Mouse (Mus musculus): ENCODE results near the gene Trmt2a. TPM values are rescaled to one million over a fixed set of nuclear protein-coding genes. Genes with fewer than 3 reads are reported as not detected.

Gene Trmt2a
- 46.7 and 47.0 TPM in 2 replicates for polyA plus RNA-seq (2015; fragmentation: Nextera tagmentation; extraction: Ambion mirVana)

DNA sequence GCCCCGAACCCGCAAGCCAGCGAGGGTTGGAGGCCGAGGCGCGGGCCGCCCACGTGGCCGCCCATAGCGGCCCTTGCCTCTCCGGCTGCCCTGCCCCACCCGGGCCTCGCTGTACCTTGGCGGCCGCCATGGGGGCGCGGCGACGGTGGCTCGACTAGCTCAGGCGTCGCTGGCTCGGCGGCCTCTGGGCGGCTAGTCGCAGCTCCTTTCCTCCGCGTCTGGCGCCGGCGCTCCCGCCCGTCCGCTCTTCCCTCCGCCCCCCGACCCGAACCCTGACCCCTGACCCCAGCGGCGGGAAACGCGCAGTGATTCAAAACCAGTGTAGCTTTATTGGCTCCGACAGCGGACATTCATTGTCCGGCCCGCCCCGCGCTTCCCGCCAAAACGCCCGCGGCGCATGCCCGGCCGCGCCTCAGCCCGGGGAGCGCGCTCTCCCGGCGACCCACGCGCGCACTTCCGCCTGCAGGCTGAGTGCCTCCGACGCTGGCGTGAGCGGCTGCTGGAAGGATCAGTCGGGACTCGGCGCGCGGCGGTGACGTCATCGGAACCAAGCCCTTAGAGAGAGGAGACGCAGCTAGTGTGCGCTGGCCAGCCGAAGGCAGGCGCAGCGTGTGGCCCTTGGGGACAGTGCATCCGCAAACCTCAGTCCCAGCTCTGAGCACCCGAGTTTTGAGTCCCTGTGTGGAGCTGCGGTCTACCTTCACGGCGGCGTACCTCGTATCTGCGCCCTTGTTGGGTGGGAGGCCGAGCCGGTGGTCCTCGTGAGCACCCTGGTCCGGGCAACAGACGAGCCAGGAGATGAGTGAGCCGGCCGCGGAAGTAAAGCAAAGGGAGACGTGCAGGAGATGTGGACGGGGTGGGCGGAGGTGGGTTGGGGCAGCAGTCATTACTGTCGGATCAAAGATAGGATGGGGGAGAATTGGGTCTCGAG is at the start of gene Trmt2a, which contains the start of gene Ranbp1:
Gene Trmt2a (plus strand): TSS at position 247 of the 931 bp plus-strand sequence.
Gene Ranbp1 (minus strand): TSS at position 300 of the 931 bp plus-strand sequence.
- Histone ChIP-seq H3K9ac (ENCODE audit: low read depth, low read length) (peak within 1 kb of the TSS; percentile 90), H3K4me1 (ENCODE audit: control insufficient read depth, low read depth, low read length) (peaks cover 32% of the 10 kb centered on the region), H3K27me3 (ENCODE audit: control insufficient read depth, insufficient read depth, low read depth, low read length) (no peaks in the 10 kb centered on the region), H3K9me3 (replicated peaks; ENCODE audit: control insufficient read depth, low read length) (no peaks in the 10 kb centered on the region), H3K36me3 (ENCODE audit: control insufficient read depth, insufficient read depth) (peaks cover 48% of the 10 kb centered on the region), H3K27ac (ENCODE audit: low read length) (peak within 1 kb of the TSS; percentile 90), H3K4me2 (ENCODE audit: low read depth, low read length) (peak within 1 kb of the TSS; percentile 97), H3K4me3 (ENCODE audit: low read depth, low read length) (peak within 1 kb of the TSS; percentile 93)
- peak; percentile 92 for ATAC-seq (ENCODE audit: low read depth)
- WGBS (ENCODE audit: insufficient replicate concordance), result under 1% methylated on average over 96 of the region's 102 CpGs

DNA sequence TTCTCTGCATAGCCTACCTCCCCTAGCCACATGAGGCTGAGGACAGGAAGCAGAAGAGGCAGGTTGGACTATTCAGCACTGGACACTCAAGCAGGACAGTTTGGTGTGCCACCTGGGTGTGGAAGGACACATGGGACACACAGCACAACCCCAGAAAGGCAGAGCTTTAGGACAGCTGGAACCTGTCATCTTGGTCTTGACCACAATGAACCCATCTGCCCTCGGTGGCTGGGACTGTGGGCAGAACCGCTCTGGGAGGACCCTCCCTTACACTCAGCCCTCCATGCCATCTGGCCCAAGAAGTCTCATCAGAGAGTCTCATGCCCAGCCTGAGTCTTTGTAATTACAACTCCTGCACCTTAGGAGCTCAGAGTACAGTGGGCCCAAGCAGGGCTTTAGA is 48.4 kb upstream of the Trmt2a start:
- Histone ChIP-seq H3K36me3 (ENCODE audit: control insufficient read depth, insufficient read depth) (no peaks in the 10 kb centered on the region), H3K9me3 (replicated peaks; ENCODE audit: control insufficient read depth, low read length) (no peaks in the 10 kb centered on the region), H3K4me1 (ENCODE audit: control insufficient read depth, low read depth, low read length) (no peaks in the 10 kb centered on the region), H3K4me2 (ENCODE audit: low read depth, low read length) (no peak overlapping the region), H3K27me3 (ENCODE audit: control insufficient read depth, insufficient read depth, low read depth, low read length) (no peaks in the 10 kb centered on the region), H3K9ac (ENCODE audit: low read depth, low read length) (no peak overlapping the region), H3K4me3 (ENCODE audit: low read depth, low read length) (no peak overlapping the region), H3K27ac (ENCODE audit: low read length) (no peak overlapping the region)
- no peak for ATAC-seq (ENCODE audit: low read depth)
- 55% methylated on average over 2 of the region's 2 CpGs for WGBS (ENCODE audit: insufficient replicate concordance)

DNA sequence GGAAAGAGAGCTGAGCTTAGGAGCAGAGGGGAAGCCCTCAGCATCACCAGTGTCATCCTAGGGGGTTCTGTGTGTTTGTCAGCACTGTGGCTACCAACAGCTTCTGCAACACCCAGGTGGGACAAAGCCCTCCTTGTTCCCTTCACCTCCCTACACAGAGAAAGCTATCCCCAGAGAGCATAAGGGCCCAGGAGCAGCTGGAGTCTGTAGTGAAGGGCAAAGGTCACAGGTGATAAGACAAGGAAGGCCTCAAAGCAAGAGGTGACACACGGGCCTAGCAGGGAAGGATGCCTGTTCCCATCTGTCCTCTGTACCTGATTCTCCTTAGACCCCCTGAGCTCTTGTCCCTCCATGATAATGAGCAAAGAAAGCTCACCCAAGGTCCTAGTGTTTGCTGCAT is 46.9 kb upstream of the Trmt2a start:
- no peak overlapping the region for H3K4me2 ChIP-seq (ENCODE audit: low read depth, low read length)
- no peaks in the 10 kb centered on the region for H3K27me3 ChIP-seq (ENCODE audit: control insufficient read depth, insufficient read depth, low read depth, low read length)
- H3K9me3 ChIP-seq (replicated peaks; ENCODE audit: control insufficient read depth, low read length), result no peaks in the 10 kb centered on the region
- no peak overlapping the region for H3K4me3 ChIP-seq (ENCODE audit: low read depth, low read length)
- no peak overlapping the region for H3K27ac ChIP-seq (ENCODE audit: low read length)
- H3K36me3 ChIP-seq (ENCODE audit: control insufficient read depth, insufficient read depth), result no peaks in the 10 kb centered on the region
- 35% methylated on average over 1 of the region's 1 CpGs for WGBS (ENCODE audit: insufficient replicate concordance)
- ATAC-seq (ENCODE audit: low read depth), result no peak
- no peaks in the 10 kb centered on the region for H3K4me1 ChIP-seq (ENCODE audit: control insufficient read depth, low read depth, low read length)
- H3K9ac ChIP-seq (ENCODE audit: low read depth, low read length), result no peak overlapping the region

DNA sequence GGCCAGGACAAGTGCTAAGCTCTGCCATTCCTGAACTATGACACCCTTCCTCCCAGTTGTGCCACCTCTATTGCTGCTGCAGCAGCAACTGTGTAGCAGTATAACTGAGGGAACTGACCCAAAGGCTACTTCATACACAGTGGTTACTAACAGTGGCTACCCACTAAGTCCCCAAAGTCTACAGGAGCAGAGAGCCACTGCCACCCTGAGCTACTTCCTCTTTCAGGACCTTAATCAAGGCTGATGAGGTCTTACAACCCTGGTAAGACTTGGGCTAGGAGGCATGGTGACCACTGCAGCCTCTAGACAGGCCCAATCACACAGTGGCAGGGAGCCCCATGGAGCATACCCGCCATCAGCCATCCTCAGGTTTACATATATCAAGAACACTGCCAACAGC is 46.4 kb upstream of the Trmt2a start:
- Histone ChIP-seq H3K4me1 (ENCODE audit: control insufficient read depth, low read depth, low read length) (no peaks in the 10 kb centered on the region), H3K27ac (ENCODE audit: low read length) (no peak overlapping the region), H3K36me3 (ENCODE audit: control insufficient read depth, insufficient read depth) (no peaks in the 10 kb centered on the region), H3K9me3 (replicated peaks; ENCODE audit: control insufficient read depth, low read length) (no peaks in the 10 kb centered on the region), H3K4me3 (ENCODE audit: low read depth, low read length) (no peak overlapping the region), H3K9ac (ENCODE audit: low read depth, low read length) (no peak overlapping the region), H3K4me2 (ENCODE audit: low read depth, low read length) (no peak overlapping the region), H3K27me3 (ENCODE audit: control insufficient read depth, insufficient read depth, low read depth, low read length) (no peaks in the 10 kb centered on the region)
- WGBS (ENCODE audit: insufficient replicate concordance), result 59% methylated on average over 1 of the region's 1 CpGs
- no peak for ATAC-seq (ENCODE audit: low read depth)

DNA sequence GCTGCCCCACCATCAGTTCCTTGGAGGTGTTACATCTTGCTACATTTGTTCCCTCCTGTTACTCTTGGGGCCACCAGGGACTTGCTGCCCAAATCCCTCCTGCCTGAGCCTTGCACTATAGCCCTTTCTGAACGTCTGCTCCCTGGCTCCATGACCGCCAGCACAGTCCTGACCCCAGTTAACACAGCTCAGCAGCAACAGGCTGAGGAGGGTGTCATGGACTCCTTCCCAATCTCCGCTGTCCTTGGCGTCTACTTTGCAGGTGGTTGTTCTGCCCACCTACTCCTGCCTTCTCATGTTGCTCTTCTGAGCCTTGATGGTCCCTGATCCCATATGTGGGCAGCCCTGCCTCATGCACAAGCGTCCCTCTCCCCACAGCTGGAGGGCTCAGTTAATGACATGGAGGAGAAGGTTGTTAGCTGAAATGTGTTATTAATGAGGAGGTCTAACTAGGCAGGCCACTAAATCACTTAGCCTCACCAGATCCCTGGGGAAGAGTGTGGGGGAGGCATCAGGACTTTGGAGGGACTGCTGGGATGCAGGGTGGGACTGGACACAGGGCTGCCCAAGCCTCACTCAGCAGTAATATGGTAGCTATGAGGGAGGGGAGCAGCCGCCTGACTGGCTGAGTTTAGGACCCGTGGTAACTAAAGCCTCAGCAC is 44.9 kb upstream of the Trmt2a start:
- Histone ChIP-seq H3K4me1 (ENCODE audit: control insufficient read depth, low read depth, low read length) (no peaks in the 10 kb centered on the region), H3K4me2 (ENCODE audit: low read depth, low read length) (no peak overlapping the region), H3K9ac (ENCODE audit: low read depth, low read length) (no peak overlapping the region), H3K4me3 (ENCODE audit: low read depth, low read length) (no peak overlapping the region), H3K27me3 (ENCODE audit: control insufficient read depth, insufficient read depth, low read depth, low read length) (no peaks in the 10 kb centered on the region), H3K9me3 (replicated peaks; ENCODE audit: control insufficient read depth, low read length) (no peaks in the 10 kb centered on the region), H3K27ac (ENCODE audit: low read length) (no peak overlapping the region), H3K36me3 (ENCODE audit: control insufficient read depth, insufficient read depth) (no peaks in the 10 kb centered on the region)
- no peak for ATAC-seq (ENCODE audit: low read depth)
- 57% methylated on average over 7 of the region's 7 CpGs for WGBS (ENCODE audit: insufficient replicate concordance)

DNA sequence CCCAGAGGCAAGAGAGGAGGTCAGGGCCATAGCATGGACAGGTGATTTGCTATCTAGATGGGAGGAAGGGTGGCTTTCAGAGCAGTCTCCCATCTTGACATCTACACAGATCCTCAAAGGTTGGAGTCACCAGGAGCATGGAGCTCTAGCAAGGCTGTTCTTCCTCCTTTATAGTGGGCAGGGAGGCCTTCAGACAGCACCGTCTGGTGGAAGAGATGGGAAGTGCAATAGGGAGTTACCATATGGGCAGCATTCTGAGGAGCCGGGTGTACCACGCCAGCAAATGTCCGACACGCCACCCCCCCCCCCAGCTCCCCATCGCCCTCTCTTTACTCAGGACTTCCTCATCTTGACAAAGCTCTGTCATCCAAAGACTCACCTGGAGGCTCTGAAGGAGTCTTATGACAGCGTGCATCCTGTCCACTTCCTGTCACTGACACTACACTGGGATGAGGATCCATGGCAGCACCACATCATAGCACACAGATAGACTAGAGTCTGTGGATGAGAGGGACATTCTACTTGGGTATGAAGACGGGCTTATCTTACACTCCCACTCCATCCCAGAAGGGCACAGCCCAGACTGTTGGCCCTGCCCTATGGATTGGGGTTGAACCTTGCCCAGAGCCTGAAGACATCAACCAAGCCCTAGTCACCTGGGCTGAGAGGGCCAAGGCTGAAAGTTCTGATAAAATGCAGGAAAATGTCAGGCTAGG is 37.6 kb upstream of the Trmt2a start:
- ATAC-seq (ENCODE audit: low read depth), result no peak

DNA sequence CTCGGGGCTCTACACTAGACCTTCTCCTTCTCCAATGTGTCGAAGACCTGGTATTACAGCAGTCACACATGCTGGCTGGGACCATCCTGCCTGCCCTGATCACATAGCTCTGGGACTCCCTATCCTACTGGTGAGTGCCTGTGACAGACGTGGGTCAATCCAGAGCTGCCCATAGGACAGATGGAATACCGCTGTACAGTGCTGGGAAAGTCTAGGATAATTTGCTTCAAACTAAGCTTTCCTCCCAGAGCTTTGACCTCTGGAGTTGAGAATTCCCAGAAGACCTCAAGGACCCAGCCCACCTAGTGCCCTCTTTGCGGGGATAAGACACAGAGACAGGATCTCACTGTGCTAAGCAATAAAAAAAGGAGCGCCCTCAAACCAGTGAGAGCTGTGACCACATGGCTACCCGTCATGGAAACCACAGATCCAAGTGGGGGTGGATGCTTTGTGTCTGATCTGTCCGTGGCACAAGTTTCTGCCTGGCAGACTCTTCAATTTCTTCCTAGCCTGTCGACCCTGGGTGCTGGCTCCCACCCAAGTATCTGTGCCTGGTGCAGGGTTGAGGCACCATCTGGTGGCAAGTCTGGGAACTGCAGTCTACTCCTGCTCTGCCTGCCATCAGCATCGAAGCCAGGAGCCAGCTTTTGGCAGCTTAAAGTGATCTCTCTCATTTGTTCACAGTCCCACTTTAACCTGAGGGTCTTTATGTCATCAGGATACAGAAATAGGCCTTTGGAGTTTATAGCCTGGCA is 36.9 kb upstream of the Trmt2a start:
- Histone ChIP-seq H3K4me3 (ENCODE audit: low read depth, low read length) (no peak overlapping the region), H3K4me2 (ENCODE audit: low read depth, low read length) (no peak overlapping the region), H3K27me3 (ENCODE audit: control insufficient read depth, insufficient read depth, low read depth, low read length) (no peaks in the 10 kb centered on the region), H3K27ac (ENCODE audit: low read length) (no peak overlapping the region), H3K36me3 (ENCODE audit: control insufficient read depth, insufficient read depth) (no peaks in the 10 kb centered on the region), H3K9ac (ENCODE audit: low read depth, low read length) (no peak overlapping the region), H3K4me1 (ENCODE audit: control insufficient read depth, low read depth, low read length) (no peaks in the 10 kb centered on the region; the same call in 1 of the 2 replicates), H3K9me3 (replicated peaks; ENCODE audit: control insufficient read depth, low read length) (no peaks in the 10 kb centered on the region)
- WGBS (ENCODE audit: insufficient replicate concordance), result 32% methylated on average over 10 of the region's 10 CpGs
- ATAC-seq (ENCODE audit: low read depth), result no peak

More for the DNA sequence above, 37.6 kb upstream of the Trmt2a start:
- Histone ChIP-seq H3K9ac (ENCODE audit: low read depth, low read length) (no peak overlapping the region), H3K36me3 (ENCODE audit: control insufficient read depth, insufficient read depth) (no peaks in the 10 kb centered on the region), H3K4me2 (ENCODE audit: low read depth, low read length) (no peak overlapping the region), H3K4me3 (ENCODE audit: low read depth, low read length) (no peak overlapping the region), H3K27ac (ENCODE audit: low read length) (no peak overlapping the region), H3K27me3 (ENCODE audit: control insufficient read depth, insufficient read depth, low read depth, low read length) (no peaks in the 10 kb centered on the region), H3K9me3 (replicated peaks; ENCODE audit: control insufficient read depth, low read length) (no peaks in the 10 kb centered on the region), H3K4me1 (ENCODE audit: control insufficient read depth, low read depth, low read length) (no peaks in the 10 kb centered on the region; the same call in 1 of the 2 replicates)
- whole genome bisulfite sequencing (ENCODE audit: insufficient replicate concordance), result 10% methylated on average over 8 of the region's 8 CpGs

DNA sequence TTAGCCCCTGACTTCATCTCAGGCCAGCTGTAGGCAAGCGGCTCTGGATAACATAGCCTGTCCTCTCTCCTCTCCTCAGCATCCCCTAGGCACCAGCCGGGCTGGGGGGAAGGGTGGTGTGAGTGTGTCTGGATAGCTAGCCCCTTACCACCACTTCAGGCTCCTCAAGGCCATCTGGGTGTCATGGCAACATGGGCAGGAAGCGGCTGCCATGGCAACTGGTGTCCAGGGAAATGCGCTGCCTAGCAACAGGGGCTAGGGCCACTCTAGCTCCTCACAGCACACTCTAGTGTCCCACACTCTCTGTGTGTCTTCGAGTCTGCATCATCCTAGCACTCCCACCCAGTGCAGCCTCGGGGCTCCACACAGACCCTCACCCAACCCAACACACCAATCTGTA is 34.8 kb upstream of the Trmt2a start:
- Histone ChIP-seq H3K36me3 (ENCODE audit: control insufficient read depth, insufficient read depth) (no peaks in the 10 kb centered on the region), H3K27ac (ENCODE audit: low read length) (no peak overlapping the region), H3K4me2 (ENCODE audit: low read depth, low read length) (no peak overlapping the region), H3K4me3 (ENCODE audit: low read depth, low read length) (no peak overlapping the region), H3K27me3 (ENCODE audit: control insufficient read depth, insufficient read depth, low read depth, low read length) (no peaks in the 10 kb centered on the region), H3K9ac (ENCODE audit: low read depth, low read length) (no peak overlapping the region), H3K4me1 (ENCODE audit: control insufficient read depth, low read depth, low read length) (no peaks in the 10 kb centered on the region; the same call in 1 of the 2 replicates), H3K9me3 (replicated peaks; ENCODE audit: control insufficient read depth, low read length) (no peaks in the 10 kb centered on the region)
- WGBS (ENCODE audit: insufficient replicate concordance), result 45% methylated on average over 6 of the region's 6 CpGs
- no peak for ATAC-seq (ENCODE audit: low read depth)

Measured in liver, embryonic 16.5 days (tissue).